Mouse (Mus musculus): Measurements from ENCODE around the gene Sox13. TPM values are rescaled to one million over a fixed set of nuclear protein-coding genes. Genes with fewer than 3 reads are reported as not detected.

The Sox13 gene
- total and polyA plus RNA-seq, 2 experiments from 2014 or later = 3.3 to 17.3 TPM

GRCm38 (mm10) chr1:133468751-133469150, 44.6 kb upstream of the Sox13 start:
- H3K27me3 ChIP-seq (ENCODE audit: insufficient read depth, low read length) = no peaks in the 10 kb centered on the region
- no peak overlapping the region for H3K4me3 ChIP-seq (ENCODE audit: low read depth, low read length)
- no peak for TF ChIP-seq CTCF (IDR thresholded peaks at IDR 0.05)
- H3K27ac ChIP-seq (ENCODE audit: low read depth, low read length) = no peak overlapping the region
- no peaks in the 10 kb centered on the region for H3K4me1 ChIP-seq (ENCODE audit: insufficient read depth, low read length)
- no peak overlapping the region for H3K9ac ChIP-seq (replicated peaks; ENCODE audit: low read length, poor library complexity, severe bottlenecking)
- no peaks in the 10 kb centered on the region for H3K9me3 ChIP-seq (ENCODE audit: low read length)
- 34% methylated on average over 6 of the region's 6 CpGs for WGBS
- no peaks in the 10 kb centered on the region for H3K36me3 ChIP-seq (ENCODE audit: insufficient read depth, low read length)
- ATAC-seq (ENCODE audit: low FRiP score) = no peak
- H3K4me2 ChIP-seq (ENCODE audit: low read depth, low read length, poor library complexity, severe bottlenecking) = no peak overlapping the region
- no peak for DNase-seq (ENCODE audit: low spot score)

DNA sequence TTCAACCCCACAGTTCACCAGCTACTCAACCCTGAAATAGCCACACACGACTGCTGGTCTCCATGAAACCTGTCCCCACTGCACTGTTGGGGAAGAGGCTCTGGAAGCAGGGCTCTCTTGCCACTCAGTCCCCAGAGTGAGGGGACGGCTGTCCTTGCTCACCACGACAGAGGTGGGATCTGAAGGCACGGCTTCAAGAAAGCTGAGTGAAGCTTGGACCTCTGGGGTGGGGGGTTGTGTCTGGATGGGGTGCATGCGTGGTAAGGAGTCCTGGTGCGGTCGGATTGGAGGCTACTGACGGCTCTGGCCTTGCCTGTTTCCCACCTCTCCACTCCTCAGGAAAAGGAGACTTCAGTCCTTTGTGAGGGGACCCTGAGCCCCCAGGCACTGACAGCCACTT, 43.7 kb upstream of the Sox13 start:
- Histone ChIP-seq H3K4me3 (ENCODE audit: low read depth, low read length) (no peak overlapping the region), H3K27me3 (ENCODE audit: insufficient read depth, low read length) (no peaks in the 10 kb centered on the region), H3K9me3 (ENCODE audit: low read length) (no peaks in the 10 kb centered on the region), H3K4me1 (ENCODE audit: insufficient read depth, low read length) (no peaks in the 10 kb centered on the region), H3K9ac (replicated peaks; ENCODE audit: low read length, poor library complexity, severe bottlenecking) (no peak overlapping the region), H3K36me3 (ENCODE audit: insufficient read depth, low read length) (no peaks in the 10 kb centered on the region), H3K4me2 (ENCODE audit: low read depth, low read length, poor library complexity, severe bottlenecking) (no peak overlapping the region), H3K27ac (ENCODE audit: low read depth, low read length) (no peak overlapping the region)
- ATAC-seq (ENCODE audit: low FRiP score) (no peak), DNase-seq (ENCODE audit: low spot score) (no peak)
- no peak for TF ChIP-seq CTCF (IDR thresholded peaks at IDR 0.05)
- WGBS = 71% methylated on average over 8 of the region's 8 CpGs

- 89% methylated on average over 5 of the region's 5 CpGs for WGBS
- no peak for ATAC-seq (ENCODE audit: low FRiP score)
- Histone ChIP-seq H3K4me3 (ENCODE audit: low read depth, low read length) (no peak overlapping the region), H3K9ac (replicated peaks; ENCODE audit: low read length, poor library complexity, severe bottlenecking) (no peak overlapping the region), H3K4me2 (ENCODE audit: low read depth, low read length, poor library complexity, severe bottlenecking) (no peak overlapping the region), H3K4me1 (ENCODE audit: insufficient read depth, low read length) (no peaks in the 10 kb centered on the region), H3K27ac (ENCODE audit: low read depth, low read length) (no peak overlapping the region), H3K36me3 (ENCODE audit: insufficient read depth, low read length) (no peaks in the 10 kb centered on the region), H3K9me3 (ENCODE audit: low read length) (no peaks in the 10 kb centered on the region), H3K27me3 (ENCODE audit: insufficient read depth, low read length) (no peaks in the 10 kb centered on the region)
- no peak for TF ChIP-seq CTCF (IDR thresholded peaks at IDR 0.05)
- no peak for DNase-seq (ENCODE audit: low spot score)
Measured at GRCm38 (mm10) chr1:133463138-133463537, 39.0 kb upstream of the Sox13 start.

- Histone ChIP-seq H3K36me3 (ENCODE audit: insufficient read depth, low read length) (no peaks in the 10 kb centered on the region), H3K9me3 (ENCODE audit: low read length) (no peaks in the 10 kb centered on the region), H3K27ac (ENCODE audit: low read depth, low read length) (no peak overlapping the region), H3K4me1 (ENCODE audit: insufficient read depth, low read length) (no peaks in the 10 kb centered on the region), H3K4me2 (ENCODE audit: low read depth, low read length, poor library complexity, severe bottlenecking) (no peak overlapping the region), H3K9ac (replicated peaks; ENCODE audit: low read length, poor library complexity, severe bottlenecking) (no peak overlapping the region), H3K4me3 (ENCODE audit: low read depth, low read length) (no peak overlapping the region), H3K27me3 (ENCODE audit: insufficient read depth, low read length) (no peaks in the 10 kb centered on the region)
- DNase-seq (ENCODE audit: low spot score) (no peak), ATAC-seq (ENCODE audit: low FRiP score) (no peak)
- no peak for TF ChIP-seq CTCF (IDR thresholded peaks at IDR 0.05)
Measured at GRCm38 (mm10) chr1:133460996-133461395, 36.8 kb upstream of the Sox13 start.

DNA sequence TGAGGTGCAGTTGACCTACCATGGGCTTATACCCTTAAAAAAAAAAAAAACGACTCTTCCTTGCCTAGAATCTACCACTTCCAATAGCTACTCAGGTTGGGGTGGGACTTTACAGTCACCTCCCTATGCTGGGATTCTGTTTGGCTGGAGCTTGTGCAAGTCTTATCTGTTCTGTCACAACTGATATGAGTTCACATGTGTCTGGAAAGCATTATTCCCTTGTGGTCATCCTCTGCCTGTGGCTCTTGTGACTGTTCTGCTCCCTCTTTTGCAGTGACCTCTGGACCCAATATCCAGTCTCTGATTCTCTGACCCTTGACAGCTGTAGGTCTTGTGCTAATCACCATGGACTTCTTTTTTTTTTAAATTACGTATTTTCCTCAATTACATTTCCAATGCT, 31.9 kb upstream of the Sox13 start:
- Histone ChIP-seq H3K4me2 (ENCODE audit: low read depth, low read length, poor library complexity, severe bottlenecking) (no peak overlapping the region), H3K27me3 (ENCODE audit: insufficient read depth, low read length) (no peaks in the 10 kb centered on the region), H3K4me1 (ENCODE audit: insufficient read depth, low read length) (no peaks in the 10 kb centered on the region), H3K36me3 (ENCODE audit: insufficient read depth, low read length) (no peaks in the 10 kb centered on the region), H3K9me3 (ENCODE audit: low read length) (no peaks in the 10 kb centered on the region), H3K27ac (ENCODE audit: low read depth, low read length) (no peak overlapping the region), H3K9ac (replicated peaks; ENCODE audit: low read length, poor library complexity, severe bottlenecking) (no peak overlapping the region), H3K4me3 (ENCODE audit: low read depth, low read length) (no peak overlapping the region)
- ATAC-seq (ENCODE audit: low FRiP score) (no peak), DNase-seq (ENCODE audit: low spot score) (no peak)
- no peak for TF ChIP-seq CTCF (IDR thresholded peaks at IDR 0.05)
- WGBS = 79% methylated on average over 2 of the region's 2 CpGs

DNA sequence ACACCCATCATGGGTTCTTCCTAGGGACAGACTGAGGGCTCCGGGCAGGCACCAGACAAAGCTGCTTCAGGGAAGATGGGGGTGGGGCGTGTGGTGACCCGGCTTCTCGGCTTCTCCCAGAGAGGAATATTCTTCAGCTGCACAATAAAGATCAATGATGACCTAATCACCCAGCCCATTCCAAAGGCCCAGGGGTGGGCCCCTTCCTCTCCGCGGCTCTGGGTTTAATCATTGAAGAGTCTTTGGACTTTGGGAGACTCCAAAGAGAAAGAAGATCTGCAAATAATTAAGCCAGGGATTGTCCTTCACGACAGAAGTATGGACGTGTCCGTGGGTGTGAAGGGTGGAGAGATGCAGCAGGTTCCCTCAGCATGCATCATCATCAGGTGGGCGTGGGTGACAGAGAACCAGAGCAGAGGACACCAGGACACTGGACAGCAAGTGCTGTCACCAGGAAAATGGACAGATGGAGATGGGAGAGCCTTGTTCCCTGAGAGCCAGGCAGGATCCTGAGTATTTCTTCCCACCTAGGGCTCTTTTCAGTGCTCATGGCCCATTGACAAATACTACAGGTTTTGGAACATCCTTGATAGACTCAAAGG, 28.5 kb upstream of the Sox13 start:
- Histone ChIP-seq H3K4me1 (ENCODE audit: insufficient read depth, low read length) (no peaks in the 10 kb centered on the region; the same call in 1 of the 2 replicates), H3K9ac (replicated peaks; ENCODE audit: low read length, poor library complexity, severe bottlenecking) (no peak overlapping the region), H3K27ac (ENCODE audit: low read depth, low read length) (no peak overlapping the region), H3K4me3 (ENCODE audit: low read depth, low read length) (no peak overlapping the region), H3K4me2 (ENCODE audit: low read depth, low read length, poor library complexity, severe bottlenecking) (no peak overlapping the region), H3K27me3 (ENCODE audit: insufficient read depth, low read length) (no peaks in the 10 kb centered on the region), H3K36me3 (ENCODE audit: insufficient read depth, low read length) (no peaks in the 10 kb centered on the region), H3K9me3 (ENCODE audit: low read length) (no peaks in the 10 kb centered on the region)
- 41% methylated on average over 10 of the region's 10 CpGs for WGBS
- ATAC-seq (ENCODE audit: low FRiP score) = no peak
- DNase-seq (ENCODE audit: low spot score) = no peak
- TF ChIP-seq CTCF (IDR thresholded peaks at IDR 0.05) = no peak

Measured in midbrain, postnatal 0 days (tissue).